Comparison of ENCODE assay signal across 25 mouse cellular contexts in the genomic region with DNA sequence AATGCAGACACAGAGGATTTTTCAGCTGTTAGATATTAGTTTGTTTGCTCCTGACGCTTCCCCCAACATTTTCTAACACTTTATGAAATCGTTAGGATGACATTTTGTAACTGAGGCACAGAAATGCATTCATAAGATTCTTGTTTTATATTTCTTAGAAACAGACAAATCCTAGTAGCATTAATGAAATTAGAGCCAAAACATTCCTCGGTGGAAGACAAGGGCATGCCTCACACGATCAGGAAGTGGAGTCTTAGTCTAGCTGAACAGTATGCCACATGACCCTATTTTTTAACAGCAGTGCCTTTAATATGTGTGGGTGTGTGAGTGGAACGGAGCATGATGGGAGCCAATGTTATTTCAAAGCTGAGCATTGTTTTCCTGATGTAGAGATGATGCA.
DNase-seq lines count a peak whose midpoint lies in the region; ATAC-seq lines count a peak whose summit lies in the region.
"Had no signal": no experiment of that assay in that cellular context is flagged by ENCODE, and none has a peak within 500 bp of the region (broad histone marks: within the 10 kb centered on the region; RNA-seq: fewer than 3 reads in every experiment).

No protein-coding gene starts in this region.

- ATAC-seq in kidney, embryonic 16.5 days (ENCODE audit: low FRiP score, low TSS enrichment), result 0 out of 2 replicates have a peak, but pooled peaks have one; percentile 49
- ATAC-seq in lung, embryonic 16.5 days (ENCODE audit: low read depth), result 0 out of 2 replicates have a peak, but pooled peaks have one; percentile 38
- ATAC-seq: CD4-positive, CD25-positive, alpha-beta regulatory T cell, adult 4 months; forebrain, embryonic 14.5 days; forebrain, embryonic 16.5 days had no signal

- no peak overlapping the region for H3K9ac ChIP-seq in kidney, embryonic 16.5 days (replicated peaks; ENCODE audit: low read length)
- H3K9ac ChIP-seq in lung, embryonic 16.5 days (ENCODE audit: low read length), result no peak overlapping the region
- H3K9ac ChIP-seq: embryonic facial prominence, embryonic 13.5 days; embryonic facial prominence, embryonic 15.5 days; forebrain, embryonic 12.5 days had no signal

- no peaks in the 10 kb centered on the region for H3K9me3 ChIP-seq in kidney, embryonic 16.5 days (ENCODE audit: low read length)
- H3K9me3 ChIP-seq in lung, embryonic 16.5 days (ENCODE audit: control insufficient read depth, low read length), result 0 out of 2 replicates have a peak, but pooled peaks cover 2% of the 10 kb centered on the region
- H3K9me3 ChIP-seq: embryonic facial prominence, embryonic 13.5 days; embryonic facial prominence, embryonic 15.5 days; forebrain, embryonic 10.5 days had no signal

- H3K4me2 ChIP-seq in kidney, embryonic 16.5 days (replicated peaks; ENCODE audit: low read depth, low read length), result no peak overlapping the region
- no peak overlapping the region for H3K4me2 ChIP-seq in lung, embryonic 16.5 days (ENCODE audit: low read depth, low read length)
- H3K4me2 ChIP-seq: embryonic facial prominence, embryonic 13.5 days; embryonic facial prominence, embryonic 15.5 days; forebrain, embryonic 12.5 days had no signal

- DNase-seq in kidney, postnatal 14 days, result no peak
- no peak for DNase-seq in lung, adult 18-20 months
- peak; percentile 16 for DNase-seq in fibroblast of lung, adult 2 months (ENCODE audit: low read depth)
- DNase-seq in heart, adult 18-20 months, result no peak
- DNase-seq: adrenal gland, adult 2 months; adrenal gland, postnatal 10 days; adrenal gland, postnatal 25 days; B cell, adult 2 months; cerebellum, adult 11 months; cerebellum, adult 18-20 months; cerebellum, adult 8-10 months; cerebellum, postnatal 10 days; cerebellum, postnatal 25 days; embryo, embryonic 11 days had no signal

- H3K27ac ChIP-seq in kidney, embryonic 16.5 days (ENCODE audit: low read length), result no peak overlapping the region
- H3K27ac ChIP-seq in lung, embryonic 16.5 days (ENCODE audit: low read length), result no peak overlapping the region
- H3K27ac ChIP-seq: embryonic facial prominence, embryonic 13.5 days; embryonic facial prominence, embryonic 15.5 days; forebrain, embryonic 10.5 days; forebrain, embryonic 12.5 days had no signal

- H3K27me3 ChIP-seq in kidney, embryonic 16.5 days (ENCODE audit: insufficient read depth, low read length), result no peaks in the 10 kb centered on the region
- H3K27me3 ChIP-seq in lung, embryonic 16.5 days (ENCODE audit: control insufficient read depth, insufficient read depth, low read depth, low read length), result no peaks in the 10 kb centered on the region
- H3K27me3 ChIP-seq: CH12.LX; embryonic facial prominence, embryonic 13.5 days; embryonic facial prominence, embryonic 15.5 days; forebrain, embryonic 12.5 days had no signal

- 58% methylated on average over 5 of the region's 5 CpGs for WGBS in kidney, embryonic 16.5 days
- 52% methylated on average over 5 of the region's 5 CpGs for WGBS in lung, embryonic 16.5 days

- H3K4me1 ChIP-seq in kidney, embryonic 16.5 days (ENCODE audit: insufficient read depth, low read length), result no peaks in the 10 kb centered on the region
- H3K4me1 ChIP-seq in lung, embryonic 16.5 days (replicated peaks; ENCODE audit: control insufficient read depth, insufficient read depth, low read length), result no peaks in the 10 kb centered on the region
- H3K4me1 ChIP-seq: embryonic facial prominence, embryonic 15.5 days; forebrain, embryonic 10.5 days; forebrain, embryonic 12.5 days had no signal

- H3K36me3 ChIP-seq in kidney, embryonic 16.5 days (ENCODE audit: insufficient read depth, low read length), result no peaks in the 10 kb centered on the region
- no peaks in the 10 kb centered on the region for H3K36me3 ChIP-seq in lung, embryonic 16.5 days (ENCODE audit: control insufficient read depth, insufficient read depth, low read length)
- H3K36me3 ChIP-seq: embryonic facial prominence, embryonic 13.5 days; embryonic facial prominence, embryonic 15.5 days; forebrain, embryonic 10.5 days; forebrain, embryonic 12.5 days; G1E had no signal

- H3K4me3 ChIP-seq in kidney, embryonic 16.5 days (ENCODE audit: low read length), result no peak overlapping the region
- H3K4me3 ChIP-seq in lung, embryonic 16.5 days (ENCODE audit: low read length), result no peak overlapping the region
- H3K4me3 ChIP-seq: embryonic facial prominence, embryonic 13.5 days; embryonic facial prominence, embryonic 15.5 days; forebrain, embryonic 10.5 days; forebrain, embryonic 12.5 days had no signal
